ENCODE assay signal across 21 mouse cellular contexts in the genomic region with DNA sequence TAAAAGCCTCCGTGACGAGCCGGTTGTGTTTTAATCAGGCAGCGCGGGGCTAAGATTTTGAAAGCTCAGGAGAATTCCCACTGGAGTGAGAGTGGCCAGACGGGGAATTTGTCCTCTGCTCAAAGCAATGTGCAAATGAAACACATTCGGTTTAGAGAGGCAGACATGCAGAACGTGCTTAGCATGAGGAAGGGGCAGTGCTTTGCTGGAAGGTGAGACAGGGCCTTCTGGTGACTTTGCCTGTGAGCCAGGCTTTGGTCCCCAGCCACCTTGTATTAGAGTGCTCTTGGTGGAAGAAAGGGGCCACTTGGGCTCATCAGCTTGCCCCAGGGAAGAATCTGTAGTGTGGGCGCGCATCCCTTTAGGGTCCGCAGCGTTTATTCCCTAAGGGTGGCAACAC.
DNase-seq lines count a peak whose midpoint lies in the region; ATAC-seq and TF ChIP-seq lines count a peak whose summit lies in the region.
"Had no signal": no experiment of that assay in that cellular context is flagged by ENCODE, and none has a peak within 500 bp of the region (broad histone marks: within the 10 kb centered on the region; RNA-seq: fewer than 3 reads in every experiment).

No protein-coding gene starts in this region.

- intact Hi-C loops in left cerebral cortex, postnatal 4 days (cut with DNase I) = no loop called here
- intact Hi-C loops in left cerebral cortex, postnatal 10 days (cut with DNase I) = no loop called here

- H3K4me3 ChIP-seq in midbrain, postnatal 0 days (ENCODE audit: low read depth, low read length) = no peak overlapping the region
- H3K4me3 ChIP-seq: embryonic facial prominence, embryonic 15.5 days; erythroblast, embryonic 14.5 days; forebrain, embryonic 10.5 days; forebrain, embryonic 15.5 days; heart, adult 2 months; heart, embryonic 15.5 days had no signal

- WGBS in midbrain, postnatal 0 days = 63% methylated on average over 12 of the region's 12 CpGs

- H3K27me3 ChIP-seq in midbrain, postnatal 0 days (ENCODE audit: insufficient read depth, low read length) = no peaks in the 10 kb centered on the region
- H3K27me3 ChIP-seq: CH12.LX; embryonic facial prominence, embryonic 15.5 days; forebrain, embryonic 15.5 days; heart, embryonic 15.5 days; Patski had no signal

- ATAC-seq in midbrain, postnatal 0 days (ENCODE audit: low FRiP score) = no peak
- ATAC-seq: activated CD4-positive, CD25-positive, alpha-beta regulatory T cell, adult 4 months; forebrain, embryonic 15.5 days; intestine, embryonic 16.5 days; Patski had no signal

- no peaks in the 10 kb centered on the region for H3K4me1 ChIP-seq in midbrain, postnatal 0 days (ENCODE audit: insufficient read depth, low read length)
- H3K4me1 ChIP-seq: embryonic facial prominence, embryonic 15.5 days; forebrain, embryonic 10.5 days; forebrain, embryonic 15.5 days; heart, embryonic 15.5 days had no signal

- H3K27ac ChIP-seq in midbrain, postnatal 0 days (ENCODE audit: low read depth, low read length) = peak overlapping the region; percentile 43; the same call in 1 of the 2 replicates
- H3K27ac ChIP-seq: embryonic facial prominence, embryonic 15.5 days; forebrain, embryonic 10.5 days; forebrain, embryonic 15.5 days; heart, adult 2 months; heart, embryonic 15.5 days; hindbrain, embryonic 14.5 days had no signal

- H3K9ac ChIP-seq in midbrain, postnatal 0 days (replicated peaks; ENCODE audit: low read length, poor library complexity, severe bottlenecking) = no peak overlapping the region
- H3K9ac ChIP-seq: embryonic facial prominence, embryonic 15.5 days; forebrain, embryonic 15.5 days; heart, embryonic 15.5 days; hindbrain, embryonic 14.5 days had no signal

- no peaks in the 10 kb centered on the region for H3K36me3 ChIP-seq in midbrain, postnatal 0 days (ENCODE audit: insufficient read depth, low read length)
- H3K36me3 ChIP-seq: embryonic facial prominence, embryonic 15.5 days; forebrain, embryonic 10.5 days; forebrain, embryonic 15.5 days; heart, embryonic 15.5 days had no signal

- no peaks in the 10 kb centered on the region for H3K9me3 ChIP-seq in midbrain, postnatal 0 days (ENCODE audit: low read length)
- H3K9me3 ChIP-seq: forebrain, embryonic 10.5 days; forebrain, embryonic 15.5 days; heart, embryonic 15.5 days had no signal

- H3K4me2 ChIP-seq in midbrain, postnatal 0 days (ENCODE audit: low read depth, low read length, poor library complexity, severe bottlenecking) = no peak overlapping the region
- H3K4me2 ChIP-seq: embryonic facial prominence, embryonic 15.5 days; forebrain, embryonic 15.5 days; heart, embryonic 11.5 days; heart, embryonic 15.5 days; hindbrain, embryonic 14.5 days had no signal

- peak; percentile 72 to 79 for DNase-seq in cerebellum, postnatal 10 days
- DNase-seq in cerebellum, adult 8-10 months = no peak
- peak; percentile 45 for DNase-seq in left cerebral cortex, postnatal 4 days
- DNase-seq in left cerebral cortex, postnatal 10 days (ENCODE audit: extremely low spot score in 1 of 2, low spot score in 2 of 2) = no peak
- DNase-seq in brain, adult 2 months (ENCODE audit: low read depth, low spot score) = peak; percentile 17
- DNase-seq in midbrain, postnatal 0 days (ENCODE audit: low spot score) = peak; percentile 54
- DNase-seq: adrenal gland, postnatal 14 days; gastrocnemius, postnatal 10 days; heart, adult 2 months; heart, postnatal 14 days had no signal

- TF ChIP-seq CTCF in midbrain, postnatal 0 days (IDR thresholded peaks at IDR 0.05) = no peak

Comparison
In these comparisons a context has a peak if more than half of its experiments do, and no peak if none do; other contexts are left out.
1. DNase-seq: peak in cerebellum, postnatal 10 days (2 of 2), left cerebral cortex, postnatal 4 days (single experiment), brain, adult 2 months (single experiment) and midbrain, postnatal 0 days (single experiment); none in cerebellum, adult 8-10 months (single experiment) and left cerebral cortex, postnatal 10 days (0 of 2).